Mouse (Mus musculus): ENCODE measurements around the gene Nes. TPM values are rescaled to one million over a fixed set of nuclear protein-coding genes. Genes with fewer than 3 reads are reported as not detected.
A peak's percentile ranks its signal among the peaks of the same experiment; 100 is the strongest.

Nes gene
- polyA plus RNA-seq, 1 experiment from 2014 or later, result 7.9 TPM

DNA sequence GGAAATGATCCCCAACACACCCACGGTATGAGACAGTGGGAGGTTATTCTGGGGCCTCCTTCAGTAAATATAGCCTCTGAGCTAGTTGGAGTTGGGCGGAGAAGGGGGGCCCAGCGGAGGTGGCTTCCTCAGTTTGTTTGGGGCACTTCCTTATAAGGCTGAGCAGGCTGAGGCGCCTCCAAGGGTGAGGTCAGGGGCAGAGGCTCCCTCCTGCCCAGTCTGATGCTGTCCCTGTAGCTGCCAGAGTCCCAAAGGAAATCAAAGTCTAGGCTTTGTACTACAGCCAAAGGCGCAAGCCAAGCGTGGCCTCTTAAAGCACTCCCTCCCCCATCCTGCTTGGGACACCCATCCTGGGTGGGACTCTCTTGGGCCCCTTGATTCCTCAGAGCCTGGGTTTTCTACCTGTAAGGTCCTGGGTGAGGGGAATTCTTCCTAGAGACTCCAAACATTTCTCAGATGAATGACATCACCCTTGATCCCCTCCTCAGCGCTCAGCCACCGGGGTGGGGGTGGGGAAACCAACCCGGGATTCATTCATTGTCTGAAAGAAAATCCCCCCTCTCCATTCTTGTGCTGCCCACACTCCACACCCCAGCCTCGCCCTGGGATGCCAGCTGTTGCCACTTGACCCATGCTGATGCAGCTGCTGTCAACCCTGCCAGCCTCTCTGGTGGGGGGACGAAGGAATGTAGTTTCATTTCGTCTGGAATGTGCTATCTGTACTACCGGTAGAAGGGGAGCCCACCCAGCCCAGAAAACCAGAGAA, 12.1 kb downstream of the Nes start:
- DNase-seq (ENCODE audit: low spot score) (peak; percentile 31), ATAC-seq (ENCODE audit: insufficient number of reproducible peaks, low FRiP score, low TSS enrichment, low read depth) (no peak)
- H3K9me3 ChIP-seq (ENCODE audit: control insufficient read depth, low read length), result no peaks in the 10 kb centered on the region
- peak overlapping the region; percentile 20; the same call in 1 of the 2 replicates for H3K4me2 ChIP-seq (ENCODE audit: low read depth, severe bottlenecking)
- 10% methylated on average over 13 of the region's 13 CpGs for WGBS
- H3K9ac ChIP-seq (ENCODE audit: low read length), result peak overlapping the region; percentile 22; the same call in 1 of the 2 replicates
- peaks cover 26% of the 10 kb centered on the region for H3K4me1 ChIP-seq (ENCODE audit: control insufficient read depth, insufficient read depth, low read length)
- no peaks in the 10 kb centered on the region for H3K36me3 ChIP-seq (ENCODE audit: control insufficient read depth, insufficient read depth, low read length)
- H3K27ac ChIP-seq (replicated peaks; ENCODE audit: low read depth, low read length), result peak overlapping the region; percentile 39; the same call in 1 of the 2 replicates
- H3K4me3 ChIP-seq (ENCODE audit: low read depth, low read length), result 0 out of 2 replicates have a peak overlapping the region, but pooled peaks have one; percentile 6
- peaks cover under 1% of the 10 kb centered on the region; the same call in 1 of the 2 replicates for H3K27me3 ChIP-seq (ENCODE audit: control insufficient read depth, insufficient read depth, low read length)

DNA sequence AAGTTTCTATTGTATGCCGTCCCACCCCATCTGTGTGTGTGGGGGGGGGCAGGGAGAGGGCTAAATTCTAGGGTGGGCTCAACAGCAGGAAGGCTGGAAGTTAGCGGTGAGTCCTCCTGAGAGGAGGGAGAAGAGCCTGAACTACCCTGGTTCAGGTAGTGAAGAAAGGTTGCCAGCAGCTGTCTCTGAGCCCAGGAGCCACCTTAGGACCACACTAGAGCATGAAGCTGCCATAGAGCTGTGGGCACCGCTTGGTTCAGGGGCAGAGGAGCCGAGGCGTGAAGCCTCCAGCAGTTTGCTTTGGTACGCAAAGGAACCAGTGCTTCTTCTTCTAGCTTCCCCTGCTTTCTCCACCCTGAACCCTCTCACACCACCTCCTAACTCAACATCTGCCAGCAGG, 12.7 kb downstream of the Nes start:
- 0 out of 2 replicates have a peak overlapping the region, but pooled peaks have one; percentile 6 for H3K4me3 ChIP-seq (ENCODE audit: low read depth, low read length)

GRCm38 (mm10) chr3:87984094-87984493, 13.2 kb downstream of the Nes start:
- no peak overlapping the region for H3K9ac ChIP-seq (ENCODE audit: low read length)
- 37% methylated on average over 3 of the region's 3 CpGs for WGBS
- no peak overlapping the region for H3K4me2 ChIP-seq (ENCODE audit: low read depth, severe bottlenecking)
- no peaks in the 10 kb centered on the region for H3K36me3 ChIP-seq (ENCODE audit: control insufficient read depth, insufficient read depth, low read length)
- no peak for ATAC-seq (ENCODE audit: insufficient number of reproducible peaks, low FRiP score, low TSS enrichment, low read depth)
- peaks cover 9% of the 10 kb centered on the region; the same call in 1 of the 2 replicates for H3K27me3 ChIP-seq (ENCODE audit: control insufficient read depth, insufficient read depth, low read length)
- H3K4me1 ChIP-seq (ENCODE audit: control insufficient read depth, insufficient read depth, low read length), result peaks cover 28% of the 10 kb centered on the region
- no peak overlapping the region for H3K4me3 ChIP-seq (ENCODE audit: low read depth, low read length)
- DNase-seq (ENCODE audit: low spot score), result no peak
- H3K27ac ChIP-seq (replicated peaks; ENCODE audit: low read depth, low read length), result no peak overlapping the region
- no peaks in the 10 kb centered on the region for H3K9me3 ChIP-seq (ENCODE audit: control insufficient read depth, low read length)

More for the DNA sequence above, 12.7 kb downstream of the Nes start:
- peaks cover 28% of the 10 kb centered on the region for H3K4me1 ChIP-seq (ENCODE audit: control insufficient read depth, insufficient read depth, low read length)
- H3K9me3 ChIP-seq (ENCODE audit: control insufficient read depth, low read length), result no peaks in the 10 kb centered on the region
- no peak for ATAC-seq (ENCODE audit: insufficient number of reproducible peaks, low FRiP score, low TSS enrichment, low read depth)
- H3K27me3 ChIP-seq (ENCODE audit: control insufficient read depth, insufficient read depth, low read length), result peaks cover 5% of the 10 kb centered on the region; the same call in 1 of the 2 replicates
- H3K27ac ChIP-seq (replicated peaks; ENCODE audit: low read depth, low read length), result no peak overlapping the region; the same call in 1 of the 2 replicates
- H3K4me2 ChIP-seq (ENCODE audit: low read depth, severe bottlenecking), result peak overlapping the region; percentile 20; the same call in 1 of the 2 replicates
- no peaks in the 10 kb centered on the region for H3K36me3 ChIP-seq (ENCODE audit: control insufficient read depth, insufficient read depth, low read length)
- 51% methylated on average over 6 of the region's 6 CpGs for WGBS
- no peak overlapping the region for H3K9ac ChIP-seq (ENCODE audit: low read length)
- DNase-seq (ENCODE audit: low spot score), result no peak

DNA sequence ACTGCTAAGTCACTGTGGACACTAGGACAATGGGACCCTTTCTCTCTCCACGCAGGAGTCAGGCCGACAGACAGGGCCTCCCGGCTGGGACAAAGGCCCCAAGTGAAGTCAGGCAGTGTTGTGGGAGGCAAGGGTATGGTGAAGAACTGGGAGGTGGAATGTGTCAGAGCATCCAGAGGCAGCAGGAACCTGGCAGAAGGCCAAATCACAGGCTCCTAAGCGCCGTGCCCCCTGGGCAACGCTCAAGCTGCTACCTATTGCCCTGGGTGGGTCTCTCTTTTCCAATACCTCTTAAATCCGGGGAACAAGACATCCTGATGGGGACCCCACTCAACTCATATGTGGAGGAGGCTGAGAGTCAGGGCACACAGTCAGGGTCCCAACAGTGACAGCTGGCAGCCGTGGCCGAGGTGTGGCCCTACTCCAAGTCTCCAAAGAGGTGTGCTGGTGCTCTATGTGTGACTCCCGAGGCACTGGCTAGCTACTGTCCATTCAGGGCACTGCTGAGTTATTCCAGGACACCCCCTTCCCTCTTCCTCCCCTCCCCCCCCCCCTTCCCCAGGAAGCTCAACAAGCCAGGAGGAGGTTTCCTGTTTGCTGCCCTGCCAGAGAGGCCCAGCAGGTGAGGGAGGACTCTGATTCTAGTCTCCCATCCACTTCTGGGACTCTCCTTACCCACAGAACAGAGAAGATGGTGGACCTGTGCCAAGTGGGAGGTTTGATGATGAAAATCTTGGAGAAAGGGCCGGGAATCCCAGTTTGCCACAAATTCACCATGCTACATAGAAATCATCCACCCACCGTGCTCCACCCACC, 14.8 kb downstream of the Nes start:
- Histone ChIP-seq H3K27ac (replicated peaks; ENCODE audit: low read depth, low read length) (no peak overlapping the region), H3K4me1 (ENCODE audit: control insufficient read depth, insufficient read depth, low read length) (peaks cover 28% of the 10 kb centered on the region), H3K9me3 (ENCODE audit: control insufficient read depth, low read length) (no peaks in the 10 kb centered on the region), H3K4me3 (ENCODE audit: low read depth, low read length) (no peak overlapping the region), H3K4me2 (ENCODE audit: low read depth, severe bottlenecking) (no peak overlapping the region), H3K9ac (ENCODE audit: low read length) (no peak overlapping the region), H3K36me3 (ENCODE audit: control insufficient read depth, insufficient read depth, low read length) (no peaks in the 10 kb centered on the region), H3K27me3 (ENCODE audit: control insufficient read depth, insufficient read depth, low read length) (peaks cover 15% of the 10 kb centered on the region; the same call in 1 of the 2 replicates)
- ATAC-seq (ENCODE audit: insufficient number of reproducible peaks, low FRiP score, low TSS enrichment, low read depth), result no peak
- no peak for DNase-seq (ENCODE audit: low spot score)
- 61% methylated on average over 12 of the region's 12 CpGs for WGBS

DNA sequence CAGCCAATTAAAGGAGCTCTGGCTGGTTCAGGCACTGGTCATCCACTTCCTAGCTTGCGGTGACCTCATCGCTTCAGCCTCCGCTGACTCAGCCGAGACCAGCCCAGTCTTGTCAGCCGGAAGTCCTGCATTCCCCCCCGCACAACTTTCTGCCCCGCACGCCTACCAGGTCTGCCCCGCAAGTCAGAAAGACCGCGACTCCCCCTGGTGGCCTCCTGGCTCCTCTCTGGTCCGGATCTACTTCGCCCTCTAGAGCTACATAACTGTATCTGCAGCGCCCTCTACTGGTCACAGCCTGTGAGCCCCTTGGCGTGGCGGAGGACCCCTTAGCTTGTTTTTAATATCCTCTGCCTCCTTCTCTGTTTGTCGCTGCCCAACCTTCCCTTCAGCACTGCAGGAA, 16.0 kb downstream of the Nes start:
- Histone ChIP-seq H3K9ac (ENCODE audit: low read length) (no peak overlapping the region), H3K4me2 (ENCODE audit: low read depth, severe bottlenecking) (peak overlapping the region; percentile 72), H3K27ac (replicated peaks; ENCODE audit: low read depth, low read length) (no peak overlapping the region), H3K27me3 (ENCODE audit: control insufficient read depth, insufficient read depth, low read length) (peaks cover 15% of the 10 kb centered on the region; the same call in 1 of the 2 replicates), H3K36me3 (ENCODE audit: control insufficient read depth, insufficient read depth, low read length) (no peaks in the 10 kb centered on the region), H3K4me3 (ENCODE audit: low read depth, low read length) (peak overlapping the region; percentile 25), H3K4me1 (ENCODE audit: control insufficient read depth, insufficient read depth, low read length) (peaks cover 28% of the 10 kb centered on the region), H3K9me3 (ENCODE audit: control insufficient read depth, low read length) (no peaks in the 10 kb centered on the region)
- DNase-seq (ENCODE audit: low spot score) (peak; percentile 100), ATAC-seq (ENCODE audit: insufficient number of reproducible peaks, low FRiP score, low TSS enrichment, low read depth) (peak; percentile 81)
- WGBS, result 0% methylated on average over 17 of the region's 17 CpGs

- no peaks in the 10 kb centered on the region for H3K36me3 ChIP-seq (ENCODE audit: control insufficient read depth, insufficient read depth, low read length)
- peak overlapping the region; percentile 25 for H3K4me3 ChIP-seq (ENCODE audit: low read depth, low read length)
- H3K4me2 ChIP-seq (ENCODE audit: low read depth, severe bottlenecking), result peak overlapping the region; percentile 72
- DNase-seq (ENCODE audit: low spot score), result peak; percentile 71
- H3K9ac ChIP-seq (ENCODE audit: low read length), result peak overlapping the region; percentile 40; the same call in 1 of the 2 replicates
- peaks cover 22% of the 10 kb centered on the region for H3K4me1 ChIP-seq (ENCODE audit: control insufficient read depth, insufficient read depth, low read length)
- H3K27me3 ChIP-seq (ENCODE audit: control insufficient read depth, insufficient read depth, low read length), result peaks cover 15% of the 10 kb centered on the region; the same call in 1 of the 2 replicates
- no peaks in the 10 kb centered on the region for H3K9me3 ChIP-seq (ENCODE audit: control insufficient read depth, low read length)
- H3K27ac ChIP-seq (replicated peaks; ENCODE audit: low read depth, low read length), result no peak overlapping the region
- under 1% methylated on average over 15 of the region's 15 CpGs for WGBS
- no peak for ATAC-seq (ENCODE audit: insufficient number of reproducible peaks, low FRiP score, low TSS enrichment, low read depth)
These were observed 16.8 kb downstream of the Nes start for GRCm38 (mm10) chr3:87987633-87988032.

DNA sequence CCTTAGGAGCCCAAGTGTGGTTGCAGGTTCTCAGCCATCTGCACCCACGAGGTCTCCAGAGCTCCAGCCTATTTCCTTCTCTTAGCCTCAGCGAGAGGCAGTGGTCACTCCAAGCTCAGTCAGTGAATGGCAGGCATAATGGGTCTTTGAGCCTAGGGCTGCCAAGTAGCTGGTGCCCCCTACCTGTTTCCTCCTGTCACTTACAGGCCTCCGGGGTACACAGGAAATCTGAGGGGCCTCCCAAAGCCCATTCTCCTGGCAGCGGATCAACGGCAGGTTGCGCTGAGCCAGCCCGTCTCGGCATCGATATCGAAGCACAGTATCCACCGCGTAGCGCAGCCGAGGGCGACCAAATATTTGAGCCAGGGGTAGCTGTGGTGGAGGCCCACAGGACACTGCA, 17.2 kb downstream of the Nes start:
- Histone ChIP-seq H3K9ac (ENCODE audit: low read length) (peak overlapping the region; percentile 40; the same call in 1 of the 2 replicates), H3K27ac (replicated peaks; ENCODE audit: low read depth, low read length) (no peak overlapping the region), H3K9me3 (ENCODE audit: control insufficient read depth, low read length) (no peaks in the 10 kb centered on the region), H3K4me2 (ENCODE audit: low read depth, severe bottlenecking) (peak overlapping the region; percentile 72), H3K4me3 (ENCODE audit: low read depth, low read length) (peak overlapping the region; percentile 25), H3K36me3 (ENCODE audit: control insufficient read depth, insufficient read depth, low read length) (no peaks in the 10 kb centered on the region), H3K4me1 (ENCODE audit: control insufficient read depth, insufficient read depth, low read length) (peaks cover 18% of the 10 kb centered on the region), H3K27me3 (ENCODE audit: control insufficient read depth, insufficient read depth, low read length) (peaks cover 16% of the 10 kb centered on the region; the same call in 1 of the 2 replicates)
- WGBS, result 13% methylated on average over 15 of the region's 15 CpGs
- no peak for ATAC-seq (ENCODE audit: insufficient number of reproducible peaks, low FRiP score, low TSS enrichment, low read depth)
- DNase-seq (ENCODE audit: low spot score), result no peak

GRCm38 (mm10) chr3:87989935-87990334, 19.1 kb downstream of the Nes start:
- H3K27me3 ChIP-seq (ENCODE audit: control insufficient read depth, insufficient read depth, low read length), result peaks cover 34% of the 10 kb centered on the region
- H3K4me3 ChIP-seq (ENCODE audit: low read depth, low read length), result no peak overlapping the region

More at GRCm38 (mm10) chr3:87989935-87990334, 19.1 kb downstream of the Nes start:
- DNase-seq (ENCODE audit: low spot score), result no peak
- no peak overlapping the region for H3K9ac ChIP-seq (ENCODE audit: low read length)
- H3K9me3 ChIP-seq (ENCODE audit: control insufficient read depth, low read length), result no peaks in the 10 kb centered on the region
- H3K27ac ChIP-seq (replicated peaks; ENCODE audit: low read depth, low read length), result no peak overlapping the region
- no peak overlapping the region for H3K4me2 ChIP-seq (ENCODE audit: low read depth, severe bottlenecking)
- peaks cover 9% of the 10 kb centered on the region for H3K4me1 ChIP-seq (ENCODE audit: control insufficient read depth, insufficient read depth, low read length)
- no peak for ATAC-seq (ENCODE audit: insufficient number of reproducible peaks, low FRiP score, low TSS enrichment, low read depth)
- 29% methylated on average over 10 of the region's 10 CpGs for WGBS
- H3K36me3 ChIP-seq (ENCODE audit: control insufficient read depth, insufficient read depth, low read length), result no peaks in the 10 kb centered on the region

All from limb, embryonic 11.5 days (tissue).